Mouse (Mus musculus) kidney, embryonic 15.5 days (tissue): ENCODE data around the gene Epha7. TPM values are rescaled to one million over a fixed set of nuclear protein-coding genes. Genes with fewer than 3 reads are reported as not detected.

Source experiments
- ATAC-seq: fragments of 200-750 bp; cut with Nextera tagmentation; replicated peaks from 2 replicates; pipeline ENCODE4 v1.8.0; 2017; ENCODE audit warnings: moderate TSS enrichment; ENCODE audit not compliant: low FRiP score
- H3K27ac ChIP-seq: fragments of 300-500 bp; sonication (generic); 2 replicates; pipeline ENCODE4 v1.5.1; 2015; ENCODE audit warnings: mild to moderate bottlenecking, inconsistent platforms
- H3K27me3 ChIP-seq: fragments of 300-500 bp; sonication (generic); 2 replicates; pipeline ENCODE4 v1.6.1; 2015; ENCODE audit warnings: inconsistent platforms
- H3K36me3 ChIP-seq: fragments of 300-500 bp; sonication (generic); 2 replicates; pipeline ENCODE4 v1.6.1; 2015; ENCODE audit warnings: inconsistent platforms
- H3K4me1 ChIP-seq: fragments of 300-500 bp; sonication (generic); 2 replicates; pipeline ENCODE4 v1.6.1; 2015; ENCODE audit warnings: inconsistent platforms
- H3K4me2 ChIP-seq: fragments of 300-500 bp; sonication (generic); 2 replicates; pipeline ENCODE4 v1.6.1; 2015; ENCODE audit warnings: moderate library complexity, mild to moderate bottlenecking, inconsistent platforms
- H3K4me3 ChIP-seq: fragments of 300-500 bp; sonication (generic); replicated peaks from 2 replicates; pipeline ENCODE4 v1.5.1; 2015; ENCODE audit warnings: mild to moderate bottlenecking, inconsistent platforms
- H3K9ac ChIP-seq: fragments of 300-500 bp; sonication (generic); 2 replicates; pipeline ENCODE4 v1.6.1; 2015; ENCODE audit warnings: mild to moderate bottlenecking, inconsistent platforms
- H3K9me3 ChIP-seq: fragments of 300-500 bp; sonication (generic); replicated peaks from 2 replicates; pipeline ENCODE4 v1.6.1; 2016; ENCODE audit warnings: inconsistent platforms
- WGBS: fragments of 180-500 bp; shearing (Covaris S2); methylation state at CpG from one replicate; pipeline ENCODE4 v1.1.7; 2015; ENCODE audit warnings: mixed read lengths; 5-methylcytosine and 5-hydroxymethylcytosine counted together
- polyA plus RNA-seq: library from polyadenylated mRNA; unstranded; fragments of >200 nt; fragmentation: Nextera tagmentation; extraction: Ambion mirVana; gene quantifications from 2 replicates; pipeline ENCODE4 v1.2.1, GENCODE M21; 2015

Epha7 gene
- polyA plus RNA-seq, 1 experiment from 2014 or later = 40.8 TPM

DNA sequence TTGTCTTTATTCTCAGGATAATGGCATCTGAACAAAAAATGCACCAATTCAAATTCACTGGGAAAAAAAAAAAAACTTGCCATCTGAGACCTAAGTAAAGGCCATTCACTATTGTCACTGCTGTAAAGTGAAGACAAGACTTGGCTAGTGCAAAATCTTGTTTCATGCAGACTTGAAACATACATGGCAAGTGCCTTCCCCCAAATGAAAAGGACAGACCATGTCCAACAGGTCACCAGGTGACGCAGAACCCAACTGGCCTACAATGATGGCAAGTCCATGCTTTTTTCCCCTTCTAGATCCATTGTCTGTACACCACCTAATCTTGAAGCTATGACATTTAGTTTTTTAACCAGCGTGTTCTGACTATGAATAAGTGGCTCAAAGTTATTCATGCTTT is 94.1 kb downstream of the Epha7 start:
- Histone ChIP-seq H3K9me3 (no peaks in the 10 kb centered on the region), H3K27ac (no peak overlapping the region), H3K27me3 (no peaks in the 10 kb centered on the region), H3K4me2 (no peak overlapping the region), H3K4me3 (no peak overlapping the region), H3K9ac (no peak overlapping the region), H3K4me1 (no peaks in the 10 kb centered on the region), H3K36me3 (no peaks in the 10 kb centered on the region)
- no peak for ATAC-seq
- 81% methylated on average over 2 of the region's 2 CpGs for WGBS

DNA sequence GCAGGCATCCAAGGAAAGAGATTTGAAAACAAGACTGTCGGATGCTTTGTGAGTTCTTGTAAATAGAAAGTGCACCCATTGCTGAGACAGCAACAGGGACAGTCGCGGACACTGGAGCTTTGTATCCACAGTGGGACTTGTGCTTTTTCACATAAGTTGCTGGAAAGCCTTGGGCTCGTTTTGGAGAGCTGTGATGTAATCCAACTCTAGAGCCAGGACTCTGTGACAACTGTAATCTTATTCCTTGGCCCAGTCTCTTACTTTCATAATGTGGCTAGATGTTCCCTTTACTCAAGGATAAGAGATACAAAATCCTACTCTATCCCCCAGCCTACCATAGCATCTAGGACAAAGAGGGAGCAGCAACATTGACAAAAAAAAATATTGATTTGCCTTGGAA is 97.2 kb downstream of the Epha7 start:
- Histone ChIP-seq H3K9me3 (no peaks in the 10 kb centered on the region), H3K27me3 (no peaks in the 10 kb centered on the region), H3K4me2 (no peak overlapping the region), H3K27ac (no peak overlapping the region), H3K4me3 (no peak overlapping the region), H3K4me1 (no peaks in the 10 kb centered on the region), H3K9ac (no peak overlapping the region), H3K36me3 (no peaks in the 10 kb centered on the region)
- no peak for ATAC-seq
- 71% methylated on average over 4 of the region's 4 CpGs for WGBS

DNA sequence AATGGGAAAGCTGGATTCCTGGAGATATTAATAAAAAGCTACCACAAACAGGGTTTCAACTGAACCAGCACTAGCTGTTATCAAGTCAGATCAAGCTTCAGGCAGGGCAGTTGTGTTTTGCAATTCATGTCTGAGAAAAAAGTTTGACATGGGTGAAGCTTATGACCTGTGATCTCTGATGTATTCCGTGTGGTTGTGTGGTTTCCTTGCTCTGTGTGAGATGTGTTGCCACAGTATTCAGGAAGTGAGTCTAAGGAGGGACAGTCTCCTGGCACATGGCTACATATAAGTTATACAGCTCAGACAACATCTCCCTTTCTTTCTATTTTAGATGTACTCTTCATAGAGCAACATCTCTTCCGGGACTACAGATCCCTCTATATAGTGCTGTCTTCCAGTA is 99.1 kb downstream of the Epha7 start:
- Histone ChIP-seq H3K9me3 (no peaks in the 10 kb centered on the region), H3K4me1 (no peaks in the 10 kb centered on the region), H3K27me3 (no peaks in the 10 kb centered on the region), H3K9ac (no peak overlapping the region), H3K4me3 (no peak overlapping the region), H3K4me2 (no peak overlapping the region), H3K36me3 (no peaks in the 10 kb centered on the region), H3K27ac (no peak overlapping the region)
- no peak for ATAC-seq
- WGBS = 86% methylated on average over 2 of the region's 2 CpGs

DNA sequence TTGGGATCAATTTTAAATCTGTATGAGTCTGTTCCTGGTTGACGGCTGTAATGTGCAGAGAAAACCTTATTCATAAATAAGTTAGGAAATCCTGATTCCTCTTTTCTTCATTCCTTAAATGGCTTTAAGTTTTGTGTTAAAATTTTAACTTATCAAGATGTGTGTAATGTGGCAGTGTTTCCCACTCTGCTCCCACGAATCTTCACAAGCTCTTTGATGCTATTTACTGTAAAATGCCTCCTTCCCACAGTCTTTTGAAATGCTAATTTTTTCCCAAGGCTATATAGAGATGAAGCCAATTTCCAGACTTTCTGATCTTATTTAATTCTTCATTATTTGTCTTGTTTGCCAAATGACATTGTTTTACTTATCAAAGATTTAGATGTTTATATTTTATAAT is 100.7 kb downstream of the Epha7 start:
- WGBS = 60% methylated on average over 2 of the region's 2 CpGs
- H3K36me3 ChIP-seq = no peaks in the 10 kb centered on the region
- no peak overlapping the region for H3K9ac ChIP-seq
- H3K27ac ChIP-seq = no peak overlapping the region
- H3K4me3 ChIP-seq = no peak overlapping the region
- H3K4me1 ChIP-seq = no peaks in the 10 kb centered on the region
- no peaks in the 10 kb centered on the region for H3K9me3 ChIP-seq
- ATAC-seq = no peak
- H3K4me2 ChIP-seq = no peak overlapping the region
- no peaks in the 10 kb centered on the region for H3K27me3 ChIP-seq

DNA sequence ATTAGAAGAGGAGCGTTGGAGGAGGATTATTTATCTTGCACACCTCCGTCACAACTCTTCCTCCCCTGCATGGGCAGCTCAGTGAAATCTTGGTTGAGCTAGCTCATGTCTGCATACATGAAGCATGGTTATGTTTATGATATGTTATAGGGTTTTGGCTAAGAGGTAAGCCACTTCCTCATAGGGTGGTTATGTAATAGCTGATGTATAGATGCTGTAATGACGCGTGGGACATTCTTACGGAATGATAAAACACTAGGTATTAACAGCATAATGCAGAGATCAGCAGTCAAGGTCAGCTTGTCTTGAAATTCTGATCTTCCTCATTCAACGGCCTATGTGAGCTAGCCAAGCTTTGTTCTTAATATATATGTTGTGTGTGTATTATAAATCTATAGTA is 107.7 kb downstream of the Epha7 start:
- H3K4me1 ChIP-seq = no peaks in the 10 kb centered on the region
- H3K27ac ChIP-seq = no peak overlapping the region
- H3K36me3 ChIP-seq = no peaks in the 10 kb centered on the region
- no peak overlapping the region for H3K9ac ChIP-seq
- H3K4me3 ChIP-seq = no peak overlapping the region
- ATAC-seq = no peak
- H3K27me3 ChIP-seq = no peaks in the 10 kb centered on the region
- H3K4me2 ChIP-seq = no peak overlapping the region
- H3K9me3 ChIP-seq = no peaks in the 10 kb centered on the region
- WGBS = 76% methylated on average over 6 of the region's 6 CpGs

DNA sequence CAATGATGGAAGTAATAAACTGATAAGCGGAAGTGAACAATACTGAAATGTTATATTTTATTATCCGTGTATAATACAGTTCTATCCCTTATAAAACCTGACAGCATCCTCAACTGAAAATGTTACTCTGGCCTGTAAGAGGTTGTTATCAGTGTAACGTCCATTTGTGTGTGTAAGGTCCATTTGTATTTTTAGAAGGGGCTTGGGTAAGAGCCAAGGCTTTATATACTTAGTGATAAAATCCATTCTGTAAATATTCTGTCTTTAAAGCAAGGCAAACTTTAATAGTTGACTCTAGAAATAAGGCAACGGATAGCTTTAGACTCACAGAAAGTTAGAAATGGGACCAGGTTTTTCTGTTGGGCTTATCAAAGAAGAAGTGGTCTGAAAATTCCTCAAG is 113.1 kb downstream of the Epha7 start:
- Histone ChIP-seq H3K4me3 (no peak overlapping the region), H3K9me3 (no peaks in the 10 kb centered on the region), H3K9ac (no peak overlapping the region), H3K27ac (no peak overlapping the region), H3K4me1 (no peaks in the 10 kb centered on the region), H3K36me3 (no peaks in the 10 kb centered on the region), H3K4me2 (no peak overlapping the region), H3K27me3 (no peaks in the 10 kb centered on the region)
- ATAC-seq = no peak
- WGBS = 73% methylated on average over 4 of the region's 4 CpGs

DNA sequence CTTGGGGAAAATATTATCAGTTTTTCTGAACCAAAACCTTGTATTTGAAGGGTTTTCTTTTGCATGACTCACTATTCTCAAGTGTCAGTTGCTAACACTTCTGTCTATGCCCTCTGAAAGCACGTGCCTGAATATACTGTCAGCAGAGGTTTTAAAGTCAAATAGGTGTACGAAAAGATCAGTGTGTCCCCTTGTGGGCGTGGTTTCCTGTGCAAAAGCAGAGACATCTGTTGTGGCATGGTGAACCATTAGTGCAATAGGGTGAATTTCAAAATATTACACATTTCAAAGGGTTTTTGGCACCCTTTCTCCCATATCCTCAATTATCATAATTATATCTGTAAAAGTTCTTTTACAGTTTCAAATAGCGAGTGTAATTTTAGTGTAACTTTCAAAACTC is 120.5 kb downstream of the Epha7 start:
- 0 out of 2 replicates have a peak, but pooled peaks cover 5% of the 10 kb centered on the region for H3K36me3 ChIP-seq
- H3K27ac ChIP-seq = no peak overlapping the region
- H3K9me3 ChIP-seq = no peaks in the 10 kb centered on the region
- WGBS = 79% methylated on average over 4 of the region's 4 CpGs
- H3K4me1 ChIP-seq = peaks cover 3% of the 10 kb centered on the region; the same call in 1 of the 2 replicates
- no peak for ATAC-seq
- no peaks in the 10 kb centered on the region for H3K27me3 ChIP-seq
- no peak overlapping the region for H3K4me3 ChIP-seq
- H3K9ac ChIP-seq = no peak overlapping the region
- no peak overlapping the region for H3K4me2 ChIP-seq

DNA sequence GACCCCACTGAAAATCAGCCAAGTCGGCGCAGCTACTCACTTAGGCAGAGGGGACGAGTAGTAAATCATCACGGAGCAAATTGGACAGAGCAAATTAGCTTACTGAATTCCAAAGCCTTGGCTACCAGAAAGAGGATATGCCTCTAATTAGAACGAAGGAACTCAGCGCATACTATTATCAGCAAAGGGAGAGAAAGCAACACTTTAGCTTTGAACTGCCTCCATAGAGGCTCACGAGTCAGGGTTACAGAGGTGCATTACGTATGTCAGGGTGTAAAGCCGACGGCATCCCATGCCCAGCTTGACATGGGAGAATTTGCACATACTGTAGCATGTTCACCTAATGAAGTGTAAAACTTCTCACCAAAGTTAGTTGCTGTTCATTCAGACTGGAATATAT is 121.9 kb downstream of the Epha7 start:
- 42% methylated on average over 10 of the region's 10 CpGs for whole genome bisulfite sequencing
- H3K9me3 ChIP-seq = no peaks in the 10 kb centered on the region
- no peak for ATAC-seq

DNA sequence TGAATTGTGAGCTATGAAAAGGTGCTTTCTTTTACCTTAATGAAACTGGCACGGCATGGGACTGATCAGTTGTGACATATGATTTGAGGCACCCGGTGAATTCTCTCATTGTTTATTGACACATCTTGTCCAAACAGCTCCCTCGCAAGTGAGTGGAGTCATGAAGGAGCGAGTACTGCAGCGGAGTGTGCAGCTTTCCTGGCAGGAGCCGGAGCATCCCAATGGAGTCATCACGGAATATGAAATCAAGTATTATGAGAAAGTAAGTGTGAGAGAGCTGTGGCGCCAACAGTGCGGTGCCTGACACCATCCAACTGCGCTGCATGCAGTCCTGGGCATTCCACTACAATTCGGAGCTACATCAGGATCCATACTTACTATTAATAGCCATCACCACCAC is 122.6 kb downstream of the Epha7 start:
- Histone ChIP-seq H3K27me3 (no peaks in the 10 kb centered on the region), H3K4me2 (no peak overlapping the region), H3K27ac (no peak overlapping the region), H3K4me3 (no peak overlapping the region), H3K4me1 (peaks cover 3% of the 10 kb centered on the region; the same call in 1 of the 2 replicates), H3K9ac (no peak overlapping the region), H3K36me3 (0 out of 2 replicates have a peak, but pooled peaks cover 5% of the 10 kb centered on the region), H3K9me3 (no peaks in the 10 kb centered on the region)
- WGBS = 86% methylated on average over 11 of the region's 11 CpGs
- ATAC-seq = no peak

More for the DNA sequence above, 121.9 kb downstream of the Epha7 start:
- Histone ChIP-seq H3K4me2 (no peak overlapping the region), H3K36me3 (0 out of 2 replicates have a peak, but pooled peaks cover 5% of the 10 kb centered on the region), H3K4me3 (no peak overlapping the region), H3K27me3 (no peaks in the 10 kb centered on the region), H3K9ac (no peak overlapping the region), H3K27ac (no peak overlapping the region), H3K4me1 (peaks cover 3% of the 10 kb centered on the region; the same call in 1 of the 2 replicates)

DNA sequence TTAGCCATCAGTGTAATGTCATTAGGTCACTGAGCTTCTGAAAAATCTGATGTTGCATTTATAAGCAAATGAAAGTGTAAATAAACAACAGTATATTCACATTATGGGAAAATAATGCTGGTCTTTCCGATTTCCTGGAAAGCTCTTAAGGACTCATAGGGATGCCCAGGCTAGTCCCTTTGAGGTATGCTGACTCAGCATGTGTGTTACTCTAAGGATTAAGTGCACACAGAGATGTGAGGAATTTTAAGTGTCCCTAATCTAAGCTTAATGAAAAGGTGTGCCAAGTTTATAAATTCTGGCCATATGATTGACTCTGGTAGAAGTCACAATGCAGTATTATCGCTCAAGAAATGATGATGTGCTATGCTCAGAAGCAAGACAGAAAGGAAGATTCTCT is 127.8 kb downstream of the Epha7 start:
- no peak overlapping the region for H3K4me3 ChIP-seq
- H3K36me3 ChIP-seq = 0 out of 2 replicates have a peak, but pooled peaks cover 1% of the 10 kb centered on the region
- H3K9ac ChIP-seq = no peak overlapping the region
- no peaks in the 10 kb centered on the region for H3K9me3 ChIP-seq
- H3K27ac ChIP-seq = no peak overlapping the region
- ATAC-seq = no peak
- 98% methylated on average over 2 of the region's 2 CpGs for WGBS
- H3K4me2 ChIP-seq = no peak overlapping the region
- H3K4me1 ChIP-seq = no peaks in the 10 kb centered on the region
- no peaks in the 10 kb centered on the region for H3K27me3 ChIP-seq

DNA sequence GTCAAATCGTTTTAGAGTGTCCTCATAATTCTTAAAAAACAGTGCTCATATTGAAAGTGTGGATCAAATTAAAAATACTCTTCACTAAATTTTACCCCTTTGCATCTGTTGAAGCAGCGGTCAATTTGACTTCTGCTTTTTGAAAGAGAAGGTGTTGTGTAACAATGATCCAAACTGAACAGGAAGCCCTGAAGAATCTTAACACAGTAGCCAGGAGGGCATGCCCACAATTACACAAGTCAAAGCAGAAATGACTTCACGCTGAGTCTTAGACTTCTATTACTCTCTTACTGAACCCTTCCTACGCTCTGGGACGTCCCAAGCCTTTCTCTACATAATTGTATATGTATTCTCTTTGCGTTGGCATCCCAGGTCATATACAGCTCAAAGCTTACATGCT is 131.3 kb downstream of the Epha7 start:
- 88% methylated on average over 6 of the region's 6 CpGs for WGBS
- no peak overlapping the region for H3K4me3 ChIP-seq
- no peak overlapping the region for H3K4me2 ChIP-seq
- no peaks in the 10 kb centered on the region for H3K27me3 ChIP-seq
- H3K4me1 ChIP-seq = no peaks in the 10 kb centered on the region
- H3K36me3 ChIP-seq = no peaks in the 10 kb centered on the region
- no peak for ATAC-seq
- H3K9ac ChIP-seq = no peak overlapping the region
- H3K9me3 ChIP-seq = no peaks in the 10 kb centered on the region
- H3K27ac ChIP-seq = no peak overlapping the region

DNA sequence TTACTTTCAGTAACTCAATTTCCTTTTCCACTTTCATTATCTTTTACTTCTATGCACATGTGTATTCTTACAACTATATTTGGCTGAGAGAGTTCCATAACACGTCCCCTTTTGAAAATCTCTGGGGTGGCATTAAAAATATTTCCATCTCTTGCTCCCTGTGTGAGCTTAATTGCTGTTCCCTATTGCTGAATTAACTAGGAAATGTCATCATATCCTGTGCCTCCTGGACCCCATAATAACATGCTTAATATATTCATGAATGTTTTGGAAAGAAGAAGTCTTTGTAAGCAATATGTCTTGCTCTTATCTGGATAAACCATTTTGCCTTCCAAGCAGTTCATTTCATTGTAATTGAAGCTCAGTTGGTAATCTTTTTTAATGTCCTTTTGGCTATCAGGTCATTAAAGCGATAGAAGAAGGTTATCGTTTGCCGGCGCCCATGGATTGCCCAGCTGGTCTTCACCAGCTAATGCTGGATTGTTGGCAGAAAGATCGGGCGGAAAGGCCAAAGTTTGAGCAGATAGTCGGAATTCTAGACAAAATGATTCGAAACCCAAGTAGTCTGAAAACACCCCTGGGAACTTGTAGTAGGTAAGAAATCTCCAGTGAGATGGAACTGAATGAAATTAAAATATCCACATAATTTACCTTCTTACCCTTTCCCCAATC is 148.1 kb downstream of the Epha7 start:
- ATAC-seq = no peak
- no peaks in the 10 kb centered on the region for H3K4me1 ChIP-seq
- no peak overlapping the region for H3K9ac ChIP-seq
- H3K27ac ChIP-seq = no peak overlapping the region
- 92% methylated on average over 9 of the region's 9 CpGs for WGBS
- no peaks in the 10 kb centered on the region for H3K27me3 ChIP-seq
- H3K4me2 ChIP-seq = no peak overlapping the region
- H3K36me3 ChIP-seq = peaks cover 9% of the 10 kb centered on the region; the same call in 1 of the 2 replicates
- no peaks in the 10 kb centered on the region for H3K9me3 ChIP-seq
- H3K4me3 ChIP-seq = no peak overlapping the region
